Mouse (Mus musculus): Measurements from ENCODE around the gene Tgtp2.

GRCm38 (mm10) chr11:49086858-49087361 is 22.9 kb upstream of the Tgtp2 start:
- TF ChIP-seq CTCF (IDR thresholded peaks at IDR 0.05; ENCODE audit: control insufficient read depth, insufficient read depth, insufficient read length) (no peak), CEBPB (IDR thresholded peaks at IDR 0.05; ENCODE audit: low read depth) (no peak), USF1 (IDR thresholded peaks at IDR 0.05; ENCODE audit: low read depth) (no peak), MYOD1 (IDR thresholded peaks at IDR 0.05; ENCODE audit: control insufficient read depth, insufficient read length, low read depth) (no peak), MAX (IDR thresholded peaks at IDR 0.05) (no peak), MYOG (IDR thresholded peaks at IDR 0.05; ENCODE audit: control insufficient read depth, extremely low read depth, insufficient read length) (no peak)
